Mouse (Mus musculus) limb, embryonic 12.5 days (tissue): ENCODE results near the gene Abca14. TPM values are rescaled to one million over a fixed set of nuclear protein-coding genes. Genes with fewer than 3 reads are reported as not detected.
"Not testable (repeated sequence)": the region's sequence is repeated elsewhere in the genome, so short reads cannot be mapped to it uniquely, and the experiment has no call there.

Experiments
- ATAC-seq: fragments of 200-750 bp; cut with Nextera tagmentation; 2 replicates; pipeline ENCODE4 v1.8.0; 2017; ENCODE audit warnings: low read depth, moderate TSS enrichment; ENCODE audit not compliant: insufficient number of reproducible peaks, insufficient read depth, low FRiP score, low TSS enrichment
- H3K27ac ChIP-seq: fragments of 300-500 bp; sonication (generic); 2 replicates; pipeline ENCODE4 v1.5.1; 2016; ENCODE audit warnings: mild to moderate bottlenecking, moderate library complexity
- H3K27me3 ChIP-seq: fragments of 300-500 bp; sonication (generic); 2 replicates; pipeline ENCODE4 v1.6.1; 2016; ENCODE audit warnings: mild to moderate bottlenecking, moderate library complexity
- H3K36me3 ChIP-seq: fragments of 300-500 bp; sonication (generic); 2 replicates; pipeline ENCODE4 v1.6.1; 2016; ENCODE audit warnings: mild to moderate bottlenecking, moderate library complexity
- H3K4me1 ChIP-seq: fragments of 300-500 bp; sonication (generic); replicated peaks from 2 replicates; pipeline ENCODE4 v1.6.1; 2016
- H3K4me2 ChIP-seq: fragments of 300-500 bp; sonication (generic); 2 replicates; pipeline ENCODE4 v1.6.1; 2016; ENCODE audit warnings: mild to moderate bottlenecking, moderate library complexity
- H3K4me3 ChIP-seq: fragments of 300-500 bp; sonication (generic); replicated peaks from 2 replicates; pipeline ENCODE4 v1.5.1; 2016; ENCODE audit warnings: mild to moderate bottlenecking
- H3K9ac ChIP-seq: fragments of 300-500 bp; sonication (generic); replicated peaks from 2 replicates; pipeline ENCODE4 v1.6.1; 2016; ENCODE audit warnings: mild to moderate bottlenecking, moderate library complexity
- H3K9me3 ChIP-seq: fragments of 300-500 bp; sonication (generic); 2 replicates; pipeline ENCODE4 v1.6.1; 2016; ENCODE audit warnings: mild to moderate bottlenecking, moderate library complexity
- WGBS: fragments of 180-500 bp; shearing (Covaris S2); methylation state at CpG from one replicate; pipeline ENCODE4 v1.1.7; 2016; 5-methylcytosine and 5-hydroxymethylcytosine counted together
- polyA plus RNA-seq: library from polyadenylated mRNA; unstranded; fragments of >200 nt; fragmentation: Nextera tagmentation; extraction: Ambion mirVana; gene quantifications from 2 replicates; pipeline ENCODE4 v1.2.1, GENCODE M21; 2016

The Abca14 gene
- polyA plus RNA-seq, 1 experiment from 2014 or later: not detected

DNA sequence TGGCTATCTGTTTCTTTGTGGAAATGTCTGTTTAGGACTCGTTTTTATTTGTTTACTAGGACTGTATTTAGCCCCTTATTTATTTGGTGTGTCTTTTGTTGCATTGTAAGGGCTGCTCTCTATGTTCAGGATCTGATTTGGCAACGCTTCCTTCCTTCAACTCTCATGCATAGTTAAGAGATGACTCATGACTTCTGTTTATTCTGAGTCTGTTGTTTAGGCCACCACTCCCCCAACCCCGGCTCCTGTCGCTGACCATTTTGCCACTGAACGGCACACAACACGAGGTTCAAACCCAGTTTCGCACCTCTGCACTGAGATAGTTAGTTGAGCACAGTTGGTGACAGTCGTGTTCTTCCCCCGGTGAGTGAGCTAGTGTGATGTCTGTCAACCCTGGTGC lies 2.2 kb downstream of the Abca14 start:
- 62% methylated on average over 9 of the region's 9 CpGs for WGBS
- no peak overlapping the region for H3K9ac ChIP-seq
- peaks cover 26% of the 10 kb centered on the region for H3K27me3 ChIP-seq
- no peak overlapping the region for H3K27ac ChIP-seq
- ATAC-seq: no peak
- H3K9me3 ChIP-seq: no peaks in the 10 kb centered on the region
- peaks cover 8% of the 10 kb centered on the region for H3K4me1 ChIP-seq
- no peaks in the 10 kb centered on the region for H3K36me3 ChIP-seq
- no peak overlapping the region for H3K4me2 ChIP-seq
- H3K4me3 ChIP-seq: no peak overlapping the region

DNA sequence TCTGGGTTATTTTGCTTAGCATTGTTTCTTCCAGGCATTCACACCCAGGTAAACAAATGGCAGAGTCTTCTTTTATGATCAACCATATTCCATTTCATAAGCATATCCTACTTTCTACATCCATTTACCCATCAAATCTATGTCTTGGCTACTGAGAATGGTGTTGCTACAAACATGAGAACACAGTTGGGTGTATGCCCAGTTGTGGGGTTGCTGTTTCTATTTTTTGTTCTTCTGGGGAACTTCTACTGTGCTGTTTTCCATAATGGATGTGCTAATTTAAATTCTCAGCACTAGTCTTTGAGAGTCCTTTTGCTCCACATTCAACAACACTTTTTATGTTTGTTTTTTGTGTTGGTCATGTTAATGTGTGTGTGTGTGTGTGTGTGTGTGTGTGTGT lies 24.8 kb downstream of the Abca14 start:
- Histone ChIP-seq H3K4me2 (no peak overlapping the region), H3K9ac (no peak overlapping the region), H3K27me3 (no peaks in the 10 kb centered on the region), H3K27ac (no peak overlapping the region), H3K4me1 (no peaks in the 10 kb centered on the region), H3K4me3 (no peak overlapping the region), H3K9me3 (no peaks in the 10 kb centered on the region), H3K36me3 (no peaks in the 10 kb centered on the region)
- no peak for ATAC-seq

DNA sequence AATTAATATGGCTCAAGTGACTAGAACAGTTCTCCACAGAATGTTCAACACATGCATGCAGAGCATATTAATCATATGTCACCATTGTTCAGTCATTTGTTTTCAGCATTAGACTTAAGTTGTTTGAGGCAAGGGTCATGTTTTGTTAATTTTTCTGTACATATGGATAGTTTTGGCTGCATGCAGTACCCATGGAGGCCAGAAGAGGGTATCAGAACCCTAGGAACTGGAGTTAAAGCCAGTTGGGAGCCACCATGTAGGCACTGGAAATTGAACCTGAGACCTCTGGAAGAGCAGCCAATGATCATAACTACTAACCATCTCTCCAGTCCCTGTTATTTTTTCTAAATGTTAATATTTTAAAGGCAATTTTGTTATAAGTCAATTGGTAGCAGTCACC lies 37.3 kb downstream of the Abca14 start:
- no peak for ATAC-seq
- no peak overlapping the region for H3K27ac ChIP-seq
- H3K9me3 ChIP-seq: no peaks in the 10 kb centered on the region
- H3K9ac ChIP-seq: no peak overlapping the region
- H3K4me2 ChIP-seq: no peak overlapping the region
- no peaks in the 10 kb centered on the region for H3K4me1 ChIP-seq
- H3K27me3 ChIP-seq: no peaks in the 10 kb centered on the region
- H3K36me3 ChIP-seq: no peaks in the 10 kb centered on the region
- no peak overlapping the region for H3K4me3 ChIP-seq

DNA sequence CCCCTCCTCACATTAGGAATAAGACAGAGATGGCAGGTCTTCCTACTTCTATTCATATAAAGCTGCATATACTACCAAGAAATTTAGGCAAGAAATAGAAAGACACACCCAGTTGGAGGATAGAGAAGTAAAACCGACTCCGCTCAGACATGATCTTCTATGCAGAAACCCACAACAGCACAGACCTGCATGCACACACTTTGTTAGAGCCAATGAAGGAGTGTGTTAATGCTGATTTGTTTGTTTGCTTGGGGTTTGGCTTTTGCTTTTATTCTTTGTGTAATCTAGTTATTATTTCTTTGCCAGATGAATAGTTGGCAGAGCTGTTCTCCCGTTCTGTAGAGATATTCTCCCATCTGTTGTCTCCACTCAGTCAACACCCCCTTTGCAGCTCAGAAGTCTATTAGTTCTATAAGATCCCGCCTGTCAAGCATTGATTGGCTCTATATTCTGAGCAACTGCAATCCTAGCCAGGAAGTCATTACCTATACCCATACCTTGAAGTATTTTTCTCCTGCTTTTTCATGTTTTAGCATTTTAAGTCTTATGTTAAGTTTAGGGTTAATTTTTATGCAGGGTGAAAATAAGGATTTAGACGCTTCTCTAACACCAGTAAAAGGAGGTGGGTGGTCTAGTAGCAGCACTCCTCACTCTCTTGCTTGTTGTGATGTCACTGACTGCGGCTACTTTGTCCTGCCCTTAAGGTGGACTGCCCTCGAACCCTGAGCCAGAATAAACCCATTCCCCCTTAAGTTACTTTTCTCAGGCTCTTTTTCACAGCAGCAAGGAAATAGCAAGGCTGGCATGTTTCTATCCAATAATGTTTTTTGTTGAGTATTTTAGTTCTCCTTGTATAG lies 67.6 kb downstream of the Abca14 start:
- Histone ChIP-seq H3K27me3 (no peaks in the 10 kb centered on the region), H3K36me3 (no peaks in the 10 kb centered on the region)
- WGBS: 72% methylated on average over 7 of the region's 7 CpGs

DNA sequence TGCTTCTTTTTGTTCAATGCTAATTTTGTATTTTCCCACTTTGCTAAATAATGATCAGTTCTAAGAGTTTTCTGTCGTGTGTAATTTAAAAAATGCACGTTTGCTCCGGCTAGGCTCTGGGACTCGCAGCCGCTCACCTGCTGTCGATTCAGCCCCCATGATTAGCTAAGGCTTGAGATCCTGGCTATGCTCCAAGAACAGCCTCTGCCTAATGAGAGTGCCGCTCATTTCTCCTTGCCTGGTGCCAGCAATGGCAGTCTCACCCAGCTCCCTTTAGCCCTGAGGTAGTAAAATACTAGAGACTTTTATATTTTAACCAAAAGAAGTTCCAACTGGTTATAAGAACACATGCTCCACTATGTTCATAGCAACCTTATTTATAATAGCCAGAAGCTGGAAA lies 68.3 kb downstream of the Abca14 start:
- H3K9ac ChIP-seq: no peak overlapping the region
- no peak overlapping the region for H3K4me3 ChIP-seq
- 62% methylated on average over 7 of the region's 7 CpGs for WGBS
- H3K36me3 ChIP-seq: no peaks in the 10 kb centered on the region
- no peak overlapping the region for H3K27ac ChIP-seq
- no peaks in the 10 kb centered on the region for H3K27me3 ChIP-seq
- peak; percentile 59; the same call in 1 of the 2 replicates for ATAC-seq
- H3K4me2 ChIP-seq: no peak overlapping the region
- H3K9me3 ChIP-seq: no peaks in the 10 kb centered on the region
- H3K4me1 ChIP-seq: no peaks in the 10 kb centered on the region

More for the DNA sequence above, 67.6 kb downstream of the Abca14 start:
- no peaks in the 10 kb centered on the region for H3K4me1 ChIP-seq
- H3K9ac ChIP-seq: no peak overlapping the region
- H3K4me3 ChIP-seq: no peak overlapping the region
- no peak overlapping the region for H3K4me2 ChIP-seq
- no peaks in the 10 kb centered on the region for H3K9me3 ChIP-seq
- no peak for ATAC-seq
- no peak overlapping the region for H3K27ac ChIP-seq

DNA sequence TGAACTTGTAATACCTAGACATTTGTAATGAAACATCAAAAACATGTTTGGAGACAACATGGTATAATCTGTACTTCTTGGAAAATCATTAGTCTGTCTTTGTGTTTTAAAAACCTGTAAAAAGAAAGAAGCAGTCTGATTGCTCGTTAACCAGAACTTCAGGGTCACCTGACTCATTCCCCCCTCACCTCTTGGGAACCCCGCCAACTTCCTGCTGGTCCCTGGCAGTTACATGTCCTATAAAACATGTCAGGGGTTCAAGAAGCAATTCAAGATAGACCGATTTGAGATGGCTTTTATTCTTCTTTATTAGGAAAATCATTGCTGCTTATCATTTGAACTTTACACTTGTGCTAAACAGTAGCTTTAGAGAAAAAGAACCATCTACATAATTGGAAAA lies 81.5 kb downstream of the Abca14 start:
- Histone ChIP-seq H3K27me3 (no peaks in the 10 kb centered on the region), H3K9me3 (no peaks in the 10 kb centered on the region), H3K4me1 (no peaks in the 10 kb centered on the region), H3K36me3 (no peaks in the 10 kb centered on the region), H3K4me3 (no peak overlapping the region), H3K9ac (no peak overlapping the region), H3K27ac (no peak overlapping the region), H3K4me2 (no peak overlapping the region)
- 46% methylated on average over 3 of the region's 3 CpGs for WGBS
- no peak for ATAC-seq

DNA sequence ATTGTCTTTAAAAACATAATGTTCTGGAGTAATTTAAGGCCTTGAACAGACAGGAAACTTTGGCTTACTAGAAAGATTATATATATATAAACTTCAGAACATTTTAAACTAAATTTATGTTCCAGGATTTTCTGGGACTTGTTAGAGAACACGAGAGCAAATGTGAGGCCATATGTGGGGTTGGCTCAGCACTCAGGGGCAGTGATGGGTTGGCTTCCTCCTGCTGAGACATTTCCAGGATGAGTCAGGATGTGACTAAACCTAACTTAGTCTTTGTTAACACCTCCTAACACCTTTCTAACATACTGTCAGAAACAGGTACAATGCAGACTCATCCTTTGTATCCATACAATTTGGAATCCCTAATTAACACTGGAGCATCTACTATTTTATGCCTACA lies 112.3 kb downstream of the Abca14 start:
- Histone ChIP-seq H3K27me3 (no peaks in the 10 kb centered on the region), H3K36me3 (no peaks in the 10 kb centered on the region), H3K27ac (no peak overlapping the region), H3K4me1 (no peaks in the 10 kb centered on the region), H3K9me3 (no peaks in the 10 kb centered on the region), H3K4me2 (no peak overlapping the region), H3K4me3 (no peak overlapping the region), H3K9ac (no peak overlapping the region)
- WGBS: 60% methylated on average over 1 of the region's 1 CpGs
- no peak for ATAC-seq

DNA sequence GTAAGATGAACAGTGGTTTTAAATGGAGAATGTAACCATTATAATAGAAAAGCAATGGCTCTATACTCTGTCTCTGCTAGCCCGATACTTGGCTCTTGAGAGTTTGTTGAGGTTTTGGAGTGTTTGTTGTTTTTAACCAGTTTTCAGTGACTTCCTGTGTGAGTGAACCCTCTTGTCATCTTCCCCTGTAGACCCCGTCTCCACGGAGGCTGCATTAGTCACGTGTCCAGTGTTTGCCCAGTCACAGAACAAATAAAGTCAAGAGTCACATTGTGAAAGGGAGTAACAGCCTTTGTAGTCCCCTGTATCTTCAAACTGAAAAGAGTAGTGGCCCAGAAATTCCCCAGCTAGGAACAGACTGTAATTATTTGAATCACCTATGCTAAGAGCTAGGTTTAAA lies 119.2 kb downstream of the Abca14 start:
- peaks cover 8% of the 10 kb centered on the region; the same call in 1 of the 2 replicates for H3K27me3 ChIP-seq
- no peaks in the 10 kb centered on the region for H3K9me3 ChIP-seq
- H3K4me1 ChIP-seq: no peaks in the 10 kb centered on the region
- no peak overlapping the region for H3K4me3 ChIP-seq
- no peaks in the 10 kb centered on the region for H3K36me3 ChIP-seq
- H3K27ac ChIP-seq: no peak overlapping the region
- no peak overlapping the region for H3K4me2 ChIP-seq
- no peak for ATAC-seq
- WGBS: 63% methylated on average over 4 of the region's 4 CpGs
- H3K9ac ChIP-seq: no peak overlapping the region

DNA sequence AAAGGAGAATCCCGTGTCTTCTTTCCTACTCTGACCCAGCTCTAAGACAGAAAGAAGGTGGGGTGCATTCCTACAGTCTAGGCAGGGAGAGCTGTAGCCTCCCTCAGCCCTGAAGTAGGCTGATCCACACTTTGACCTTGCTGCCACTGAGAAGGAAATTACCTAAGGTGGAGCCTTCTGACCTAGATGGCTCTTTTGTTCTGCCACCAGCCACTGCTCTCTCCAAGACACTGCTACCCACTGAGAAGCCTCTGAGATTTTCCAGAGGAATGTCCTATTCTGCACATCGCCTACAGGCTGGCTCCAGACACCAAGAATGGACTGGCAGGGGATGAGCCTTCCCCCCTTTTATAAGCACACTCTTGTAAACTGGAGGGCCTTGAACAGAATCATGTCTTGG lies 122.2 kb downstream of the Abca14 start:
- not testable (repeated sequence) for H3K4me2 ChIP-seq, H3K4me3 ChIP-seq, H3K9me3 ChIP-seq, H3K36me3 ChIP-seq, H3K9ac ChIP-seq, H3K27ac ChIP-seq, ATAC-seq, H3K4me1 ChIP-seq
- WGBS: 73% methylated on average over 2 of the region's 2 CpGs
- H3K27me3 ChIP-seq: peaks cover 17% of the 10 kb centered on the region

DNA sequence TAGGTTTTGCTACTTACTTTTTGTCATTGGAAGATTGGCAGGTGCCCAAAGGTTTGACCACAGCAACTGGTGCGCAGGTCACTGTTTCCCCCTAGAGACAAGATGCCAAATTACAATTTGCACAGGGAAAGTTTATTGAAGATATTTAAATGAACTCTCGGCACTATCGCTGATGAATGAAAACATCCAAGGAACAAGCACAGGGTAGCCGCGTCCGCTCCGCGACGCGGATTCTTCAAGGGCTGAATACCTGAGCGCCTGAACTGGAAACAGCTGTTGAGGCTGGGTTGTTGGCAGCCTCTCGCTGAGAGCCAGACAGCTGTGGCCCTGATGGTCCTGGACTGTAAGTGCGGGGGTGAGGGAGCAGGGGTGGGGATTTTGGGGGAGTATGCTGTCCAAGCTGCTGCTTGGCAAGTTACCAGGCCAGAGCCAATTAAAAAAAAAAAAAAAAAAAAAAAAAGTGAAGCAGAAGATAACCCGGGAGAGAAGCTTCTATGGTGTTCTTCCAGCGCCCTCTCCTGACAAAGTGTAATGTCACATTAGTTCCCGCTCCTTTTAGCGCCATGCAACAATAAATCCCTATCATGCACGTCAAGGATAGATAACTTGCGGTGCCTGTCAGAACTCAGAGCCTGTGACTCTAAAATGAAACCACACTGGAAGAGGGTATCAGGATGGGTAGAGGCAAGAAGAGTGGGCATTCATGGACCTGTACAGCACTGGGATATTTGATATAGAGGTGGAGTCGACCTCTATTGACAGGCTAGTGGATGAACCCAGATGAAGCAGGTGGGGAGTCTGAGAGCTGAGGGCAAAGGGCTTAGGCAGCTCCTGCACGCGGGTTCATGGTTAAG lies 123.7 kb downstream of the Abca14 start:
- Histone ChIP-seq H3K36me3 (no peaks in the 10 kb centered on the region), H3K4me2 (peak overlapping the region; percentile 50), H3K27me3 (peaks cover 17% of the 10 kb centered on the region), H3K4me3 (no peak overlapping the region), H3K4me1 (no peaks in the 10 kb centered on the region), H3K9me3 (no peaks in the 10 kb centered on the region), H3K27ac (no peak overlapping the region), H3K9ac (no peak overlapping the region)
- 14% methylated on average over 22 of the region's 22 CpGs for WGBS
- ATAC-seq: no peak; the same call in 1 of the 2 replicates

DNA sequence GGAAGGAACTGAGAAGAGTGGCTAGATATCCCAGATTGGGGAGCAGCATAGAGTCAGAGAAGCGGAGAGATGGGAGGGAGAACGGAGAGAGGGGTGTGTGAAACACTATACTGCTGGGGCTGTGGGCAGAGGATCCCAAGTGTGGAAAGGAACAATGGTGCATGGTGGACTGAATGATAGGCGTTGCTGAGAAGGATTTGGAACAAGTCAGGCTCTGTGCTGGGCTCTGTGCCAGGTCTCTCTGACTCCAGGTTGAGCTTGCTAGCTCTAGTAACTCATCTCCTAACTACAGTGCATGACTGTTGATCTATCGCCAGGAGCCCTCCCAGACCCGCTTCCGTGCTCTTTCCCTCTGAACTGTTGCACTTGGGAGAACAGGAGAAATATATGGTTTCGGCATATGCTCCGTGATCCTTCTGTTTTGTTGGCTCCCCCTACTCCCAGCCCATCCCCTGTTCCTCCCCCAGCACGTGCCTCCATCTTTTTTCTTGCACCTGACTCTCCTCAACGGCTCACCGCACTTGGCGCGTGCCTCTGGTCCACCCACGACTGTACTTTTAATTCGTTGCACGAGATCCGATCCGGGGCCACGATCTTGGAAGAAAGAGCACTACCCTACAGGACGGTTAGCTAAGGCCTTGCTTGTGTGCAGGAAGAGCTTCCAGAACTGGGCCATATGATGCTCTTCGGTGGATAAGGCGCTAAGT lies 124.5 kb downstream of the Abca14 start, which contains the start of gene Abca15:
Gene Abca15, plus strand, starts transcription at position 584 of the 707 bp plus-strand sequence.
- H3K4me1 ChIP-seq: no peaks in the 10 kb centered on the region
- peak; percentile 56; the same call in 1 of the 2 replicates for ATAC-seq
- WGBS: 84% methylated on average over 22 of the region's 22 CpGs
- H3K4me2 ChIP-seq: peak within 1 kb of the TSS; percentile 50
- no peak within 1 kb of the TSS for H3K27ac ChIP-seq
- no peak within 1 kb of the TSS for H3K4me3 ChIP-seq
- no peak within 1 kb of the TSS for H3K9ac ChIP-seq
- H3K27me3 ChIP-seq: peaks cover 17% of the 10 kb centered on the region
- no peaks in the 10 kb centered on the region for H3K36me3 ChIP-seq
- no peaks in the 10 kb centered on the region for H3K9me3 ChIP-seq
